Mouse (Mus musculus) retina, embryonic 14.5 days (tissue): ENCODE results near the gene Acoxl.
"Not testable (repeated sequence)": the region's sequence is repeated elsewhere in the genome, so short reads cannot be mapped to it uniquely, and the experiment has no call there.

Experiments
- DNase-seq: peaks from one replicate; pipeline ENCODE4 v3.0.0-alpha.2; 2015; ENCODE audit warnings: low spot score

Gene Acoxl

GRCm38 (mm10) chr2:128083844-128084243 lies 245.2 kb downstream of the Acoxl start:
- no peak for DNase-seq

DNA sequence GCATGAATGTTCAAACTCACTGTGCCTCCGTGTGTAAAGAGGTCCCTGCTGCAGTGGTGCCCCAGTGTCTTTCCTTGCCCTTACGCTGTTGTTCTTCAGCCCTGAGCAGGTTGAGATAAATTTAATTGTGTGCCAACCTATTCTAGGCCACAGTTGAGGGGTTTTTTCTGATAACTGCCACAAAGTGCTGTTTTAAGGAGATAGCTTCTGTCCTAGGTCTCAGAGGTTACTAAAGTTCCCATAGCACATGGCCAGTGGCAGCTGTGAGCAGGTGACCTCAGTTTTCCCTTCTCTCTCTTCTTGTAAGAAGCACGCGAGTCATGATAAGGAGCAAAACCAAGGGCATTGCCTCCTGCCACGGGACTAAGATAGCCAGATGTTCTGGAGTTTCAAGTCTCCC lies 245.9 kb downstream of the Acoxl start:
- DNase-seq: no peak

DNA sequence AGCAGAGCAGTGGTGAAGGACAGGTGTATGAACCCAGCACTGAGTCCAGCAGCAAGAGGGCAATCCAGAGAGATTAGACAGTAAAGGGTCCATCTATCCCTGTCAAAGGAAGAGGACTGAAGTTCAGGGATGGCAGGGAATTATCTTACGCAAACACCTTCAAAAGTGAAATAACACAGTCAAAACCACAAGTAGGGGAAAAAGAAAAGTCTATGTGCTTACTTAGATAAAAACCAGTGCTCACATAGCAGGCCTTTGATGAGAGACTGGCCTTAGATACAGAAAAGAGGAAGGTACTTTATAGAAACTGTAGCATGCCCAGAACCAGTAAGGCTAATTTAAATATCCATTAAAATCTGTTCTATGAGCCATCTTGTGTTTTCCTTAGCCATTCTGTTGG lies 246.8 kb downstream of the Acoxl start:
- DNase-seq: no peak

- DNase-seq: no peak
These were observed 247.7 kb downstream of the Acoxl start for GRCm38 (mm10) chr2:128086301-128086886.

DNA sequence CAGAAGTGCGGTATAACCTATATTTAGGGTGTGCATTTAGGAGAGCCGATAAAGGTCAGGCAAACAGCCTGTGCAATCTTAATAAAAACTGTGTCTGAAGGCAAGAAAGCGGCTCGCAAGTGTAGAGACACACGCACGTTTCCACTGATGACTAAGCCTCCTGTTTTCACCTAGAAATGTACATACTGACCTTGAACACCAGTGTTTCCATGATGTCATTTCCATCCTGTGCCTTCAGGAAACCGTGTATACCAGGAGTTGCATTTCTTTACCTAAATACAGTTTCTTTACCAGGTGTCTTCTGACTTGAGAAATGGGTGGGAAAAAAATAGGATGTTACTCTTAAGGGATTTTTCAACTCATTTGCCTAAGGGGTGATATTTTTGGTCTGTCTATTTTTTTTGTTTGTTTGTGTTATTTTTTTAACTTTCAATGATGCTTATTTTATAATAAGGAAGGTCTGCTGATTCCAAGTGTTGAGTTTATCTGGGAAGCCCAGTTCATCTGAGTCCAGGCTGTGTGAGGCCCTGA lies 248.4 kb downstream of the Acoxl start:
- DNase-seq: no peak

DNA sequence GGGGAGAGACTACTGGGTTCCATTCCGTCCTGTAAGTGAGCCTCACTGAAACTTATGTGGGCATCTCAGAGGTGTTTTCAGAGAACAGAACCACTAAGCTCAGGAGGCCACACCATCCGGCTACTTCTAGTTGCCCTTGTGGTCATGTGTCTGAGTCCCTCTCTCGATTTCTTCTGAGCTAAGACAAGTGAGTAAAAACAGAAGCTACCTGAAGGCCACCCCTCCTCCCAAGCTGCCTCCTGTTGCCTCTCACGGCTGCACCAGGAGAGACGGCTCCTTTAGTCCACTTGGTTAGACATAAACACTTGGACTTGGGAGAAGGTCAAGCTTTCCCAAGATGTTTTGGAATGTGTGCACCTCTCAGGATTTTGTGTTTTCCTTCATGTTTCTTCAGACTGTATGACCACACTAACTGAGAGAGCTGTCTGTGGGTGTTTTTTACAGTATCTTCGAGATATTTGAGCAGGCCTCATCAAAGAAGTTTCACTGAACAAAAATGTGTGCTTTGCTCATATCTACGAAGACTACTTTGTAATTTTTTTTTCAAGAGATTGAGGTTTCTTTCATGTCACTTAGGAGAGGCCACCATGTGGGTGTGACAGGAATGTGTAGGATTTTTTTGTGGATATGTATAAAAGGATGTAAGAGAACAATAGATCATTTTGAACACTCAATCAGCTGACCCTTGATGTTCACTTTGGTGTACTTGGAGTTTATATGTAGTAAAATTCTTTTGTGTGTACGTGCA lies 249.3 kb downstream of the Acoxl start:
- DNase-seq: no peak

DNA sequence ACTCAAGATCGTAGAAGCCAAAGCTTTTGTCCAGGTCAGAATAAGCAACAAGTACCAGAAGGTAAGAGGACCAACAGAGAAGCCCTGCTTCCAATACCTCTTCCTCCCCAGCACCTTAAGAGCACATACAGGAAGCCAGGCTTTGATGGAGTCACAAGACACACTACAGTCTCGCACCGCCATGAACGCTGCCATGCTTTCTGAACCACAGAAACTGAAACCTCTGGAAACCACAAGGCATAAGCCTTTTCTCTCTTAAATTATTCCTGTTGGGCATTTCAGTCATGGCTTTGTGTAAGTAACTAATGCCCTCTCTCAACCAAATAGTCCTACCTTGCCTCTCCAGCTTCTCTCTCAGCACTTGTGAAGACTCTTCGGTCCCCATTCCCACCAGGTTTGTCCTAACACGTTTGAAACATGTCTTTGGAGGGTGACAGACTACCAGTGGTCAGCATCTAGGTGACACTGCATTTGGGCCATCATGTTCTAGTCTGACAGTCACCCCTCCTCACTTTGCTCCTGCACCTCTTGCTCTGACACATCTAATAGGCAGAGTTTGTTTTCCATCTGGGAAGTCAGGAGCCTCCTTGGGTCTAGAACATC lies 251.7 kb downstream of the Acoxl start:
- no peak for DNase-seq

DNA sequence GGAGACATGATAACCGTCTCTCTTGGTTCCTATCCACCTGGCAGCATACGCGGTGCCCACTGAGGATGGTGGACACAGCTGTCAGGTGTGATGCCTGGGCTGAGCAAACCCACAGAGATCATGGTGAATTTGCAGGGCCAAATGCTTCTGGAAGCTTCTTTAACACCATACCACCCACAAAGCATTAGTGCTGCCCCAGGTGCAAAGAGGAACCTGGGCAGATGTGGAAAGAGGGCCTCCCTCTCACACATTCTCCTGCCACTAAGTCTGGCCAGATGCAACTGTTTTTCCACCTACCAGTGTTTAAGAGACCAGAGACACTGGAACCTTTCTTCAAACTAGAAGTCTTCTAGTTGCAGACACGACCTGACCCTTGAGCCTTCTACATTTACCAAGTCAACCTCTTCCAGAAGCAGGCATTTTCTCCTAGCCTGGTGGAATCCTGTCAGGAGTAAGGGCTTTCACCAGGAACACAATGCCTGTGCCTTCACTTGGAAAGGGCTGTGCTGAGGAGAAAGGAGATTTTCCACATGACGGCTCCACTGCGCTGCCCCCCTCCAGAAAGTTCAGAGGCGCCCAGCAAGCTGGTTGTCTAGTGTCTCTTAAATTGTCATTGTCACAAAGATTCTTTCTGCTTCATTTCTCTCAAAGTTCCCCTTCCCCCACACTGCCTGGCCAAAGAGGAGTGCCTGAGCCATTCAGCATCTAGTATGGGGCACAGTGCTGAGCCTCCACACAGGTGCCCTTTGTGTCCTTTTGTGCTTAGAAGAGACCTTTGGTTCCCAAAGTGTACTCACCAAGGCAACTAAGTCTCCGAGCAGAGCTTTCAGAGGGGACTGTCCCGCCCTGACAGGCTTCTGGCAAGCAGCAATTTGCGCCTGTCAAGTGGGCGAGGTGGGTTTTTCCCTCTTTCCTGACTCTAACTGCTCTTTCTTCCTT lies 253.0 kb downstream of the Acoxl start:
- peak; percentile 92 for DNase-seq

DNA sequence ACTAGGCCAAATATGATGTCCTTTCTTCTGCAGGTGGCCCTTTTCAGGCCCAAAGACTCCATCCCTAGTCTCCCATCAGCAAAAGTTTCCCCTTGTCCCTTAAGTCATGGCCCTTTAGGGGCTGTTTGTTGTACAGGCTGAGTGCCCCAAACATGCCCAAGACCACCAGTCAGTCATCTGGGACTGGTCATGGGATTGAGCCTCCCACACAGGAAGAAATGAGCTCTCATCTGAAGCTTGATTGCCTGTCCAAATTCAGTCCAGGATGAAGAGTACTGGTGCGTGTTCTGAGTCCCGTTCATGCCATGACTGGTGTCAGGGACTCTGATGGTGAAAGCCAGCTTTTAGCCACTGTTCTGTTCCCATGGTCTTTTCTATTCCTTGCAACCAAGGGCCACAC lies 253.8 kb downstream of the Acoxl start:
- DNase-seq: no peak

GRCm38 (mm10) chr2:128094196-128094595 lies 255.5 kb downstream of the Acoxl start:
- DNase-seq: no peak

DNA sequence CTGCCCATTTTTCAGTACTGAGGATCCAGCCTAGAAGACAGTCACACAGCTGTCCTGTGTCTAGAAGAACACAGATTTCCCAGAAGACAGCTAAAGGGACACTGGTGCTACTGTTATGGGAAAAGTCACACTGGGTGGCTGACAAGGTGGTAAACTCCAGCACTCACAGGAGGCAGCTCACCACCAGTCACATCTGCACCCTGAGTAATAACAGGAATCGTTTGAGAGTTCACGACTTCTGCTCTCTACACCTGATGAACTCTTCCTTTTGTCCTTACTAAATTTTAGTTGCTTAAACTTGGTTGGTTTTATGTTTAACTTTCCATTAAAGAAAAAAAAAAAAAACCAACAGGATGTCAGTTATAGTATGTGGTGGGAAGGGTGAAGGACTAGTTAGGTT lies 255.9 kb downstream of the Acoxl start:
- no peak for DNase-seq

DNA sequence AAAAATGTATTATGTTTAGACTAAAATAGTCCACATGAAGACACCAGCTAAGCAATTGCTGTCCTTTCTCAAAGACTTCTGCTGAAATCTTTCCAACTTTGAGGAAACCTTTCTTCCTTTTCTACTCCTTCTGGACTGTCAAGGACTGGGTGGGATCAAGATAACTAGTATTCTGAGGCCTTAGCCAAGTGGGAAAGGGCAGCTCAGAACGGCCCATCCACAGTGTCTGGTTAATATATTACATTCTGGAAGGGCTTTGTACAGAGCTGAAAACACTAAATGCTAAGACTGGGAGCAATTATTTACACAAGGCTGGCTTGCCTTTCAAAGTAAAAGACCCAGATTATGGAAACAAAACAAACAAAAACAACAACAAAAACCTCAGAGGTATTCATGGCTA lies 256.6 kb downstream of the Acoxl start:
- DNase-seq: no peak

DNA sequence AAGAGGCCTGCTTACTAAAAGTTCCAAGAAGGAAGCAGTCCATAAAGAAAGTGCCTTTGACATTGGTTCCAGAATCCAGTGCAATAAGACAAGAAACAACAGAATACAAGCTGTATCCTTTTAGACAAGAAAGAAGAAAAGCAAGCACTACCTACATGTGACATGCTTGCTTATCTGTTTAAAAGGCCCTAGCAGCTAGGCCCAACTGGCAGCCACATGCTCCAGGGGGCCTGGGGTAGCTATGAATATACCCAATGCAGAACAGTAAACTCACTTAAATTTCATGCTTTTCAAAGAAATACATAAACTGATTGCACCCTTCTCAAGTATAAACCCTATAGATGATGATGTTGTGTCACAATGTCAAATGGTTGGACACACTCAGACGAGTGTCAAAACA lies 257.4 kb downstream of the Acoxl start:
- no peak for DNase-seq

- DNase-seq: not testable (repeated sequence)
These were observed 259.4 kb downstream of the Acoxl start for GRCm38 (mm10) chr2:128098118-128098517.

DNA sequence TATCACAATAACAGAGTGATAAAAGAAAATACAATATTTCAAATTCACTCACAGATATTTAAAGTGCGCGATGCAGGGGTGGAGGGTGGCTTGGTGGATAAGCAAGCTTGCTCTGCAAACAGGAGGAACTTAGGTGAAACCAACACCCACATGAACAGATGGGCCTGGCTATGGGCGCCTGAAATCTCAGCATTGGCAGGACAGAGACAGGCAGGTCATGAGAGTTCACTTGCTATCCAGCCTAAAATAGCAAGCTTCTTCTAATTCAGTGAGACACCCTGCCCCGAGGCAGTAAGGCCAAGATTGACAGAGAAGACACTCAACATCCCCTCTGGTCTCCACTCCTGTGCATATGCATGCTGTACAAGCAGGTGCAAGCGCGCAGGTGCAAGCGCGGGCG lies 263.4 kb downstream of the Acoxl start:
- no peak for DNase-seq

DNA sequence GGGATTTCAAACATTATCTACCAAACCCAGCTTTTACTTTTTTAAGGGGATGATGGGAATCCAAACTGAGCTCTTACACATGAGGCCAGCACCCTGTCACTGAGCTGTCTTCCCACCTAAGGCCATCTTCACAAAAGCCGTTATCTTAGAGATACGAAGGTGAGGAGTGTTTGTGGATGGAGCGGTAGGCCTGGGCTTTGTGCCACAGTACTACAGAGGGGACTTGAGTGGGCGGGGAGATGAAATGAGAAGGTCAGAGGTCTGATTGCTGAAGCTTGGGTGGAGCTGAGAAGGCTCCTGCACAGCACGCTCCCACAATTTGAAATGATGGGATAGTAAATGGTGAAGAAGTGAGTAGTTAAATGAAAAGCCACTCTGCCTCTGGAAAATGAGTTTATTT lies 266.1 kb downstream of the Acoxl start:
- no peak for DNase-seq

- no peak for DNase-seq
These were observed 267.0 kb downstream of the Acoxl start for GRCm38 (mm10) chr2:128105651-128106050.

- DNase-seq: no peak
These were observed 272.9 kb downstream of the Acoxl start for GRCm38 (mm10) chr2:128111537-128111936.

- no peak for DNase-seq
These were observed 275.9 kb downstream of the Acoxl start for GRCm38 (mm10) chr2:128114621-128115020.

GRCm38 (mm10) chr2:128115579-128115978 lies 276.9 kb downstream of the Acoxl start:
- DNase-seq: peak; percentile 59

- DNase-seq: no peak
These were observed 278.9 kb downstream of the Acoxl start for GRCm38 (mm10) chr2:128117605-128118004.

DNA sequence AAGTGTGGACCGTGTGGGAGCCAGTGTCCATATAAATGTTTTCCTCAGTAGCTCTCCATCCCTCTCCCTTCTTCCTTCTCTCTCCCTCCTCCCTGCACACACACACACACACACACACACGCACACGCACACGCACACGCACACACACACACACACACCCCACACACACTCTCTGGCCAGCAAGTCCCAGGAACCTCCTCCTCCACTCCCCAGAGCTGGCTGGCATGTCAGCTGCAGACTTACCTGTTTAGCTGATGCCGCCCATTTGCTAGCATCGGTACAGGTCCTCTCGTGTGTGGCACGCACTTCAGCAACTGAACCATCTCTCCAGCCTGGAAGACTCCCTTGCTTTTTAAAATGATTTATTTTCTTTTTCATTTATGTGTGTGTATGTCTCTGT lies 280.3 kb downstream of the Acoxl start:
- DNase-seq: no peak
